Mouse (Mus musculus): Measurements from ENCODE around the gene Dnaja3.

DNA sequence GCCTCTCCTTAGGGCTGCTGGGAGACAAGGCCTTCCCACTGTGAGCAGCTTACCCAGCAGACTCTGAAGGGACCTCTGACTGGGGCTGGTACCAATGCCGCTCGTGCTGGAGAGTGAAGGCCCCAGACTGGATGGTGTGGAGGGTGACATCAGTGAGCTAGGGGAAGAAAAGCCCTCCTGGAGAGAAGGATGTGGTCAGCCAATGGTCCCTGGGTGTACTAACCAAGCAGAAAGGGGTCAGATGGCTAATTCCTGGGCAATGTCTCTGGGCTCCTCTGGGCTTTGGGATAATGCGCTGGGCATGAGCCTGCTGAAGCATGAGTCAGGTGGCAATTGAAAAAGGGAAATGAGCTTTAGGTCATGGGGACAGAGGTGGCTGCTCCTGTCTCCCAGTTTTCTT is 6.1 kb upstream of the Dnaja3 start:
- TF ChIP-seq CTCF (IDR thresholded peaks at IDR 0.05): no peak
- TF ChIP-seq EP300 (IDR thresholded peaks at IDR 0.05): no peak
